Mouse (Mus musculus): Measurements from ENCODE around the gene Sfn. TPM values are rescaled to one million over a fixed set of nuclear protein-coding genes. Genes with fewer than 3 reads are reported as not detected.
A peak's percentile ranks its signal among the peaks of the same experiment; 100 is the strongest.

The Sfn gene
- total and polyA plus RNA-seq, 3 experiments: 1.0 to 2.0 (median 1.1) TPM

DNA sequence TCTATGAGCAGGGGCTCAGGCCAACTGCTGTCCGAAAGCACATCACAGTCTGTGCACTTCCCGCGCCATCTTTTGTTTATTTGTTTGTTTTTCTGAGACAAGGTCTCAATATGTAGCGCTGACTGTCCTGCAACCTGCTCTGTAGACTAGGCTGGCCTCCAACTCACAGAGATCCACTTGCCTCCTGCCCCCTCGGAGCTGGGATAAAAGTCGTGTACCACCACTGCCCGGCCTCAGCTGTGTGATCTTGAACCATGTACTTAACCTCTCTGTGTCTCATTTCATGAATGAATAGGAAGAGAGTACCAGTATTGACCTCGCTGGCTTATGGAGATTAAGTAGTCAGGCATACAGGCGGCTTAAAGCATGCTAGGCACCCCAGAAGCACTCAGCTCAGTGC lies 24.7 kb upstream of the Sfn start:
- Histone ChIP-seq H3K36me3 (replicated peaks in 1 of 2; ENCODE audit: control insufficient read depth in 1 of 2, insufficient read depth in 1 of 2, low read length in 1 of 2) (peaks cover 18 to 61% of the 10 kb centered on the region in 2 experiments), H3K4me1 (ENCODE audit: control insufficient read depth in 1 of 2, insufficient read depth in 2 of 2) (peaks cover 25 to 84% of the 10 kb centered on the region in 2 experiments), H3K9me3 (replicated peaks; ENCODE audit: low read length) (no peaks in the 10 kb centered on the region), H3K4me2 (ENCODE audit: insufficient read depth, low read depth, poor library complexity, severe bottlenecking) (no peak overlapping the region), H3K4me3 (replicated peaks in 1 of 3; ENCODE audit: low read depth in 2 of 3, low read length in 2 of 3, poor library complexity in 1 of 3) (no peak overlapping the region), H3K9ac (ENCODE audit: insufficient read depth, low read depth) (no peak overlapping the region), H3K27me3 (replicated peaks) (no peaks in the 10 kb centered on the region), H3K27ac (ENCODE audit: insufficient read depth, low read depth) (no peak overlapping the region), H3K79me2 (replicated peaks; ENCODE audit: control insufficient read depth, extremely low read depth, insufficient read depth, poor library complexity, severe bottlenecking) (peaks cover 32% of the 10 kb centered on the region)
- in situ Hi-C loops (cut with MboI; ENCODE audit: low pct_ligation_motif_present, low pct_unique_long_range_greater_than_20kb, low sequenced_read_pairs) (no loop called here), dilution Hi-C loops (cut with MboI; ENCODE audit: extremely low pct_ligation_motif_present, extremely low pct_unique_long_range_greater_than_20kb, low sequenced_read_pairs) (no loop called here)
- DNase-seq (ENCODE audit: extremely low read depth): no peak
- TF ChIP-seq NRF1 (IDR thresholded peaks at IDR 0.05; ENCODE audit: low read depth, low read length) (no peak), MYC (IDR thresholded peaks at IDR 0.05; ENCODE audit: low read depth, low read length) (no peak), SIN3A (IDR thresholded peaks at IDR 0.05; ENCODE audit: low read length) (no peak), GABPA (IDR thresholded peaks at IDR 0.05; ENCODE audit: insufficient replicate concordance, low read depth, low read length) (no peak), IRF4 (IDR thresholded peaks at IDR 0.05; ENCODE audit: low read depth, low read length) (no peak), EP300 (IDR thresholded peaks at IDR 0.05; ENCODE audit: low read length) (no peak), NELFE (IDR thresholded peaks at IDR 0.05; ENCODE audit: low read depth, low read length) (no peak), HCFC1 (IDR thresholded peaks at IDR 0.05; ENCODE audit: low read depth, low read length) (no peak), ZMIZ1 (IDR thresholded peaks at IDR 0.05; ENCODE audit: low read depth, low read length) (no peak), USF1 (IDR thresholded peaks at IDR 0.05; ENCODE audit: low read depth, low read length) (no peak), RAD21 (IDR thresholded peaks at IDR 0.05; ENCODE audit: low read depth, low read length) (no peak), JUND (conservative IDR thresholded peaks at IDR 0.05; ENCODE audit: low read depth, low read length) (no peak), BHLHE40 (IDR thresholded peaks at IDR 0.05; ENCODE audit: low read depth, low read length) (no peak), ETS1 (conservative IDR thresholded peaks at IDR 0.05; ENCODE audit: low read depth, low read length) (no peak), RCOR1 (conservative IDR thresholded peaks at IDR 0.05; ENCODE audit: low read depth, low read length) (no peak), MEF2A (IDR thresholded peaks at IDR 0.05; ENCODE audit: borderline replicate concordance, low read depth, low read length) (no peak)

DNA sequence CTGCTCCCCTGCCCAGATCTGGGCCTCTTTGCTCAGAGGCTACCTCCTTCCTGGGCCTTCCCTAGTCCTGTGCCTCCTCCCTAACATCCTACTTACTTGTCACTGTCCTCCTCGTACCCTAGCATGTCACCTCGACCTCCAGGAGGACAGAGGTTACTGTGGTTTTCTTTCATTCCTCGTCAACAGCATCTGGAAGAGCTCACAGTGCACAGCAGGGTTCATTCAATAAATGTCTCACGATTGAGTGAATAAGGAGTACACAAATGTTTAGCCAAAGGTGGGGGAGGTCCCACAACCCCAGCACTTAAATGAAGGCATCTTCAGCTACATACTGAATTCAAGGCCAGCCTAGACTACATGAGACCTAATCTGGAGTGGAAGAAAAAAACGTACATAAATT lies 24.3 kb upstream of the Sfn start:
- no peaks in the 10 kb centered on the region for H3K9me3 ChIP-seq (replicated peaks; ENCODE audit: low read length)
- H3K4me3 ChIP-seq (replicated peaks in 1 of 3; ENCODE audit: low read depth in 2 of 3, low read length in 2 of 3, poor library complexity in 1 of 3): peak overlapping the region in 1 of 3 experiments; percentile 13
- H3K36me3 ChIP-seq (replicated peaks in 1 of 2; ENCODE audit: control insufficient read depth in 1 of 2, insufficient read depth in 1 of 2, low read length in 1 of 2): peaks cover 18 to 60% of the 10 kb centered on the region in 2 experiments
- H3K4me2 ChIP-seq (ENCODE audit: insufficient read depth, low read depth, poor library complexity, severe bottlenecking): no peak overlapping the region
- dilution Hi-C loops (cut with MboI; ENCODE audit: extremely low pct_ligation_motif_present, extremely low pct_unique_long_range_greater_than_20kb, low sequenced_read_pairs) (no loop called here), in situ Hi-C loops (cut with MboI; ENCODE audit: low pct_ligation_motif_present, low pct_unique_long_range_greater_than_20kb, low sequenced_read_pairs) (no loop called here)
- H3K4me1 ChIP-seq (ENCODE audit: control insufficient read depth in 1 of 2, insufficient read depth in 2 of 2): peaks cover 26 to 85% of the 10 kb centered on the region in 2 experiments
- peak overlapping the region; percentile 59 for H3K27ac ChIP-seq (ENCODE audit: insufficient read depth, low read depth)
- no peak for DNase-seq (ENCODE audit: extremely low read depth)
- TF ChIP-seq PAX5 (IDR thresholded peaks at IDR 0.05; ENCODE audit: low read length): no peak
- TF ChIP-seq KAT2A (IDR thresholded peaks at IDR 0.05; ENCODE audit: insufficient replicate concordance, low read length): no peak
- no peak for TF ChIP-seq MAFK (IDR thresholded peaks at IDR 0.05; ENCODE audit: insufficient replicate concordance, low read length)
- TF ChIP-seq MAZ (IDR thresholded peaks at IDR 0.05; ENCODE audit: low read depth, low read length): no peak
- no peak for TF ChIP-seq RAD21 (IDR thresholded peaks at IDR 0.05; ENCODE audit: low read depth, low read length)
- TF ChIP-seq UBTF (IDR thresholded peaks at IDR 0.05; ENCODE audit: low read depth, low read length): no peak
- no peak for TF ChIP-seq EP300 (IDR thresholded peaks at IDR 0.05; ENCODE audit: low read length)
- TF ChIP-seq CHD2 (IDR thresholded peaks at IDR 0.05; ENCODE audit: low read length): no peak
- no peak for TF ChIP-seq MXI1 (IDR thresholded peaks at IDR 0.05; ENCODE audit: low read depth, low read length)
- no peak for TF ChIP-seq ZMIZ1 (IDR thresholded peaks at IDR 0.05; ENCODE audit: low read depth, low read length)
- no peak for TF ChIP-seq POLR2A (IDR thresholded peaks at IDR 0.05; ENCODE audit: low read depth, low read length)
- no peak for TF ChIP-seq MEF2A (IDR thresholded peaks at IDR 0.05; ENCODE audit: borderline replicate concordance, low read depth, low read length)
- no peak for TF ChIP-seq TBP (conservative IDR thresholded peaks at IDR 0.05; ENCODE audit: low read depth, low read length)
- no peak for TF ChIP-seq SIN3A (IDR thresholded peaks at IDR 0.05; ENCODE audit: low read length)
- TF ChIP-seq USF1 (IDR thresholded peaks at IDR 0.05; ENCODE audit: low read depth, low read length): no peak
- TF ChIP-seq JUND (conservative IDR thresholded peaks at IDR 0.05; ENCODE audit: low read depth, low read length): no peak
- TF ChIP-seq IRF4 (IDR thresholded peaks at IDR 0.05; ENCODE audit: low read depth, low read length): no peak
- no peak for TF ChIP-seq BHLHE40 (IDR thresholded peaks at IDR 0.05; ENCODE audit: low read depth, low read length)
- peaks cover 28% of the 10 kb centered on the region for H3K79me2 ChIP-seq (replicated peaks; ENCODE audit: control insufficient read depth, extremely low read depth, insufficient read depth, poor library complexity, severe bottlenecking)
- H3K27me3 ChIP-seq (replicated peaks): no peaks in the 10 kb centered on the region
- H3K9ac ChIP-seq (ENCODE audit: insufficient read depth, low read depth): no peak overlapping the region

Data from CH12.LX (cell line).